Mouse (Mus musculus) heart, postnatal 14 days (tissue): ENCODE results near the gene Dock11. TPM values are rescaled to one million over a fixed set of nuclear protein-coding genes. Genes with fewer than 3 reads are reported as not detected.

Experiments
- DNase-seq, 2 experiments: peaks; one replicate each; pipeline ENCODE4 v3.0.0; 2021 to 2022
- intact Hi-C: fragments of 180-260 bp; cut with DNase I; formaldehyde crosslinking; loops from one replicate; pipeline ENCODE4 v1.15.1; 2025
- total RNA-seq, 2 experiments: library from RNA; stranded (reverse); gene quantifications; 2 replicates each; pipeline ENCODE4 v1.2.3; 2021

Gene Dock11
- total RNA-seq, 2 experiments from 2014 or later: 6.1 to 7.7 TPM

DNA sequence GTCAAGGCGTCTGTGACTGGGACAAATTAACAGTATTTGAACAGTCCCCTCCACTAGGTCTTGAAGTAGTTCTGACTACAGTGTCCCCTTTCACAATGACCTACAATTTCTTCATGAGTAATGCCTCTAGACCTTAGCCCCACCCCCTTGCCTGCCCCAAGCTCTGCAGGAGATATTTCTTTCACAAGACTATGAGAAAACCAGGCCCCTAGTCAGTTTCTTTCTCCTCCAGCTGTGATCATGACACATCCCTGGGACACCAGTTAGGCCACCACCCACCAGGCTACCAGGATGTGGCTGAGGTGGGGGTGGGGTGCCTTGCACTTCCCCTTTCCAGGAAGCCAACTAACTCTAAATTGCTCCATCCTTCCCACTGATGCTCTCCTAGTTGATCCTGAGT is 194.3 kb downstream of the Dock11 start:
- intact Hi-C loops: no loop called here
- peak; percentile 2 to 10 for DNase-seq

DNA sequence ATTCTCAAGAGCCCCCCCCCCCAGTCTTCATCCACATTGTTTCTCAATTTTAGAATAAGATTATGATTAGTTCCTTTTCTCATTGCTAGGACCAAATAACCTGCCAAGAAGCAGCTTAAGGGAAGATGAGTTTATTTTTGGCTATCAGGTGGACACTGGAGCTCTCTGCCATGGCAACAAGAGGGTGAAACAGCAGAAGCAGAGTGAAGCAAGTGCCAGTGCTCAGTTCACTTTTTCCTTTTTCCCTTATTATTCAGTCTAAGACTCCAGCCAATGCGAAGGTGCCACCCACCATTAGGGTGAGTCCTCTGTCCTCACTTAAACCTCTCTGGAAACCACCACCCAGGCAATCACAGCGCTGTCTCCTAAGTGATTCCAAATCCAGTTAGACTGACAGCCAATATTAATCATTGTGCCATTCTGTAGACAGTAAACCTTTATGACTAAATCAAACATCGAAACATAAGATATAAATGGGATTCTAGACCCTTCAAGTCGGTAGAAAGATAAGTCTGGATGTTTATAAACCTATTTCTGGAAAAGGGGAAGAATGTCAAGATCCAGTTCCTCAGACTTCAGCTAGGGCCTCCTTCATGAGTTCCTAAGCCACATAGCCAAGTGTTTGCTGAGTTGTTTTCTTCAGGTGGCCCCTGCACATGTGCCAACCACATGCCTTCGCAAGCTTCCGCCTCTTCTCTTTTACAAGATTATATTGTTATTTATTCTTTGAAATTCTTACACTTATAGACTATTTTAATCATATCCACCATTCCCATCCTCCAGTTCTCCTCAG is 200.0 kb downstream of the Dock11 start:
- no peak for DNase-seq
- intact Hi-C loops: no loop called here

DNA sequence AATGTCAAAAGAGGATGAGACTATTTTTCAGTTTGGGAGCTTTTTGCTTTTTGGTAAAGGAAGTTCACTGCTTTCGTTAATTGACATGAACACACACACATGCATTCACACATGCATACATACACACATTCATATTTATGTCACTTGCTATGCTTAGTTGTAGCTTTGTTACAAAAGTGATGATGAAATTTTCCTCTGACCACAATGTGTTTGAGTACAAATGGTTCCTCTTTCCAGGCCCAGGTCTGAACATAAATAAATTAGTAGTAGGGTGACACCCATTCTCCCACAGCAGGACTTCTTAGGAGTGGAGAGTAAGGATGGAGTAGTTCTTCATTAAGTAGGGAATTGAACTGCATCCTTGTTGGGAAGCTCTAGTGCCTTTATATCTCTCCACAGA is 212.3 kb downstream of the Dock11 start:
- intact Hi-C loops: no loop called here
- DNase-seq: no peak

DNA sequence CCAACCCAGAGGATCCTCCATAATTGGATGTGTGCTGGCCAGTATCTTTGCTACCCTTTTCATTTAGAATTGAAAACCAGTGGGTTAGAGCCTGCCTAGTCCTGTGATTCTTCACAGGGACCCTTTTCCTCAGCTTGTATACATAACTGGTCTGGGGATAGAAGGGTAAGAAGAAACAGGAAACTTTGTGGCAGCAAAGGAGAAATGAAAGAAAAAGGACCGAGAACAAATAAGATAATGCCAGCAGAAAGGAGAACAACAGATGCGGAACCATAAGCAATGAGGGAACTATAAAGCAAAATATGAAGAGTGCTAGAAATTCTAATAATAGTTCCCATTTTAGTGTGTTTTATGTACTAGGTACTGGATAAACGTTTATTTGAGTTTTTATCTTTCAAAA is 212.7 kb downstream of the Dock11 start:
- no peak for DNase-seq
- intact Hi-C loops: no loop called here

DNA sequence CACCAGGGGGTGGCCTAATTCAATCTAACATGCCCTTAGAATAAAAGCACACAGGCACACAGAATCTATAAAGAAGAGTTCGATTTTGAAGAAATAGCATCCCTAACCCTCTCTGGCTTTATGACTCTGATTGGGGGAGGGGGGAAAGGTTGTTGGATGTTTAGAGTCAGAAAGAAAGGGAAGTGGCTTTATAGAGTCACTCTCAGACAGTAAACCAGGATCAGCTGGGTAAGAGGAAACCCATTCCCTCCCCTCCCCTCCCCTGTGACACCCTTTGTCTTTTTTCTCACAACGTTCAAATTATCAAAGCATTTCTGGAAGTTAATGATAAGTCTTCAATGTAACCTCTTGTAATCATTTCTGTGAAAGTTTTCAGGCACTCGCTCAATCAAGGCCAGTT is 220.0 kb downstream of the Dock11 start:
- DNase-seq: no peak
- intact Hi-C loops: loop anchor here (2.0 kb wide), 1 partner anchor 74 kb away; no protein-coding TSS in a partner anchor

DNA sequence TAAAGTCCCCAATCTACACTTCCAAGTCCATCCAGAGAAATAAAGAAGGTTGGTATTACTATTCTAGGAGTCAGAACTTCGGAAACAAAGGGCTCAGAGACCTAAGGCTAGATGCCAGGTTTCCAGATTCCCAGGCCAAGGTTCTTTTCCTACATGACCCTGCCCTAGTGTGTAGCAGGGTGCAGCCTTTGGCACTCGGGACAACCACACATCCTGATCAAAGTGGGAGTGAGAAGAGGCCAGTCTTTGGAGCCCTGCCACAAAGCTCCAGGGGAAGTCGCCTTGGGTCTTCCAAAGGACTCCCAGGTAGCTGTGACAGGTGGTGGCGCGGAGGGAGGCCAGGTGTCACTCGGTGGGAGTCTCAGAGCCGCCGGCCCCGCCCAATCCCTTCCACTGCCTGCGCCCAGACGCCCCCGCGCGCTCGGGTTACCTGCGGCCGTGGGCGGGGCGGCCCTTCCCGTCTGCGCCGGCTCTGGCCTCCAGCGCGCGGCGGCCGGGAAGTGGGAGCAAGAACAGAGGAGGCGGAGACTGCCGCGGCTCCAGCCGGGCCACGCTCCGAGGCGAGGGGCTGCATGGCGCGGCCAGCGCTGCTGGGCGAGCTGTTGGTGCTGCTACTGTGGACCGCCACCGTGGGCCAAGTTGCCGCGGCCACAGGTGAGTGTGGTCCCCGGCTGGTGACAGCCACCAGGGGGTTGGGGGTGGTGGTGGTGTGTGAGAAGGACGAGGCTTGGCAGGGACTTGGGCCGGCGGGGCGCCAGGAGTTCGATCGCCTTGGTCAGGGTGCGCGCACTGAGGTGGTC is 223.2 kb downstream of the Dock11 start, which contains the start of gene Il13ra1:
Gene Il13ra1 (plus strand): TSS at position 489 of the 800 bp plus-strand sequence.
- peak; percentile 61 to 69 for DNase-seq
- intact Hi-C loops: no loop called here

DNA sequence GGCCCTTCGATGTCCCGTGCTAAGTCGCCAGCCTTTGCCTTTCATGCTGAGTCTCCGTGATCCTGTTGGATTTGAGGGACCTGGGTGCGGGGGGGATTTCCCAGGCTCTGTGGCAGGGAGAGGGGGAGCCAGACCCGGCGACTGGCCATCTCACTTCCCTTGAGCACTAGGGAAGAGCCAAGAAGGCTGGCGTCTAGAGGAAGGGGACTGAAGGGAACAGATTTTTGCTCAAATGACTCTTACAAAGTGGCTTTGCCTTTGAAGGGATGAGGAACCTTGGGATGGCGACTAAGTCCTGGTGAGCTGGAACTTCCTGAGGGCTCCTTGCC is 223.8 kb downstream of the Dock11 start:
- DNase-seq: no peak
- intact Hi-C loops: no loop called here

DNA sequence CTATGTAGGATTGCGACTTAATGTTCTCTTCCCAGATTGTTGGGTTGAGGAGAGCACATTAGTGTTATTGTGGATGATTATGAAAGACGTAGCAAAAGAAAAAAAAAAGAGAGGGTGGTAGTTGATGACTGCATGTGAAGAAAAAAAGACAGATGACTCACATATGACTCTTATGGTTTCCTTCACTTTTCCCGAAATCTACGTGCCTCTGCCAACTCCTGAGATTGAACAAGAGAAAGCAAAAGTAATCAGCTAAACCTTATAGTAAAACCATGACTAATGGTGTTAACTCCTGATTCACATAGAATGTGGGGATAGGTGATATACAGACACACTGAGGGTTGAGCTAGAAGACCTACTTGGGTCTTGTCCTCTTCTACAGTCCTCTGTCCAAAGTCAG is 226.5 kb downstream of the Dock11 start:
- no peak for DNase-seq
- intact Hi-C loops: no loop called here

Other genes with a start within 250 kb of the Dock11 start
- 10 to 100 TPM; 38.0 to 45.0 TPM for gene Il13ra1, start 223.3 kb downstream of the Dock11 start, total RNA-seq